Mouse (Mus musculus): ENCODE data around the gene S100a3.

GRCm38 (mm10) chr3:90595556-90595955 lies 35.2 kb downstream of the S100a3 start:
- TF ChIP-seq GABPA (IDR thresholded peaks at IDR 0.05; ENCODE audit: insufficient replicate concordance, low read depth, low read length) (no peak), CTCF (conservative IDR thresholded peaks at IDR 0.05 in 1 of 2, IDR thresholded peaks at IDR 0.05 in 1 of 2; ENCODE audit: low read depth in 2 of 2, low read length in 2 of 2) (no peak), BHLHE40 (IDR thresholded peaks at IDR 0.05; ENCODE audit: low read depth, low read length) (no peak), ZNF384 (IDR thresholded peaks at IDR 0.05; ENCODE audit: low read depth, low read length) (no peak), MXI1 (IDR thresholded peaks at IDR 0.05; ENCODE audit: low read depth, low read length) (no peak), EP300 (IDR thresholded peaks at IDR 0.05; ENCODE audit: low read length) (no peak), POLR2A (IDR thresholded peaks at IDR 0.05; ENCODE audit: low read depth, low read length) (no peak), USF1 (IDR thresholded peaks at IDR 0.05; ENCODE audit: low read depth, low read length) (no peak), HCFC1 (IDR thresholded peaks at IDR 0.05; ENCODE audit: low read depth, low read length) (no peak), POLR2AphosphoS2 (IDR thresholded peaks at IDR 0.05; ENCODE audit: low read depth, low read length) (no peak), TCF12 (IDR thresholded peaks at IDR 0.05; ENCODE audit: low read depth, low read length) (no peak)
